Mouse (Mus musculus) testis, postnatal 14 days (tissue): ENCODE measurements at regions not wholly inside any gene's neighbourhood (a gene's known extent, or its start where the extent isn't known, plus 50 kb on each side); places are given as distances from the start of the nearest gene placed in this dataset.
A peak's percentile ranks its signal among the peaks of the same experiment; 100 is the strongest.

Source experiments
- DNase-seq: peaks from one replicate; pipeline ENCODE4 v3.0.0; 2021; ENCODE audit warnings: low spot score

- DNase-seq: no peak
Observed at GRCm38 (mm10) chr15:72101730-72102129, 1732.6 kb upstream of the Gm6569 start.

- DNase-seq: no peak
Observed at GRCm38 (mm10) chr15:72105830-72106413, 1728.4 kb upstream of the Gm6569 start.

- no peak for DNase-seq
Observed at GRCm38 (mm10) chr15:72110520-72110919, 1723.8 kb upstream of the Gm6569 start.

GRCm38 (mm10) chr15:72116772-72117171, 1717.6 kb upstream of the Gm6569 start:
- no peak for DNase-seq

GRCm38 (mm10) chr15:72134226-72134625, 1700.1 kb upstream of the Gm6569 start:
- DNase-seq: no peak

- DNase-seq: no peak
Observed at GRCm38 (mm10) chr15:72135992-72136617, 1698.3 kb upstream of the Gm6569 start.

- no peak for DNase-seq
Observed at GRCm38 (mm10) chr15:72140122-72140521, 1694.2 kb upstream of the Gm6569 start.

GRCm38 (mm10) chr15:72150581-72150980, 1683.8 kb upstream of the Gm6569 start:
- no peak for DNase-seq

GRCm38 (mm10) chr15:72158505-72158904, 1675.9 kb upstream of the Gm6569 start:
- DNase-seq: no peak

GRCm38 (mm10) chr15:72200861-72201260, 1633.5 kb upstream of the Gm6569 start:
- no peak for DNase-seq

GRCm38 (mm10) chr15:72201791-72202190, 1632.6 kb upstream of the Gm6569 start:
- DNase-seq: no peak

GRCm38 (mm10) chr15:72205240-72205799, 1629.0 kb upstream of the Gm6569 start:
- no peak for DNase-seq

GRCm38 (mm10) chr15:72205950-72206349, 1628.4 kb upstream of the Gm6569 start:
- DNase-seq: peak; percentile 35

GRCm38 (mm10) chr15:72207589-72207988, 1626.8 kb upstream of the Gm6569 start:
- no peak for DNase-seq

- DNase-seq: no peak
Observed at GRCm38 (mm10) chr15:72208076-72208475, 1626.3 kb upstream of the Gm6569 start.

GRCm38 (mm10) chr15:72208973-72209372, 1625.4 kb upstream of the Gm6569 start:
- no peak for DNase-seq

GRCm38 (mm10) chr15:72217731-72218130, 1616.6 kb upstream of the Gm6569 start:
- no peak for DNase-seq

- no peak for DNase-seq
Observed at GRCm38 (mm10) chr15:72219985-72220384, 1614.4 kb upstream of the Gm6569 start.

- no peak for DNase-seq
Observed at GRCm38 (mm10) chr15:72220786-72221185, 1613.6 kb upstream of the Gm6569 start.

- DNase-seq: no peak
Observed at GRCm38 (mm10) chr15:72232355-72232754, 1602.0 kb upstream of the Gm6569 start.

- DNase-seq: no peak
Observed at GRCm38 (mm10) chr15:72264619-72265018, 1569.7 kb upstream of the Gm6569 start.

GRCm38 (mm10) chr15:72283846-72284245, 1550.5 kb upstream of the Gm6569 start:
- no peak for DNase-seq

- DNase-seq: no peak
Observed at GRCm38 (mm10) chr15:72296648-72297047, 1537.7 kb upstream of the Gm6569 start.

- no peak for DNase-seq
Observed at GRCm38 (mm10) chr15:72312417-72312816, 1521.9 kb upstream of the Gm6569 start.
